Mouse (Mus musculus): Measurements from ENCODE around the gene Ptrh1. TPM values are rescaled to one million over a fixed set of nuclear protein-coding genes. Genes with fewer than 3 reads are reported as not detected.

The Ptrh1 gene
- polyA plus RNA-seq (2014; fragmentation: Nextera tagmentation; extraction: Ambion mirVana): 3.5 TPM in 2 replicates

DNA sequence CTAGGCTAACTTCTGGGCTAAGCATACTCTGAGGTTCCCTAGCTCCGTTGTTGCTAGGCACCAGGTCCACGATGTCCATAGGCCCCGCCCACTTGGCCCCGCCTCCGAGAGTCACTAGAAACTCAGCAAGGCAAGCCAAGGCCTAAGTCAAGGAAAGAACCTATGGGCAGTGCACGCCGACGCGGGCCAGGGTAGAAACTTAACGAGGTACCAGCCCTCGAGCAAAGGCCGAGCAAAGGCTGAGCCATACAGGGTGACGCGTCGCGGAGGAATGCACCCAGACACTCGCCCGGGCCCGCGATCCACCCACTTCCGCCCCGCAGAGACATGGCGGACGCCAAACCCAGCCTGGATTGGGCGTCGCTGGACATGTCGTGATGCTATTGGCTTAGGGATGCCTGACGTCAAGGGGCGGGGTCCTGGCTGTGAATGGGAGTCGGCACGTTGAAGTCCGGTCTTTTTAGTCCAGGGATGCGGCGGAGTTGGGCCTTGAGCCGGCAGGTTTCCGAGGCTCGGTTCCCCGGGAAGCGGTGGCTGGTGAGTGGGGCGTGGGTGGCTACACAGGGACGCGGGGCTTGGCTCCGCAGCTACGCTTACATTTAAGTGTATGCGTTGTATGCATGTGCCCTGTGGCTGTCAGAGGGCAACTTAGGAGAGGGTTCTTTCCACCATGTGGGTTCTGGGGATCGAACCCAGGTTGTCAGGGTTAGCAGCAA lies at the start of gene Ptrh1, which contains the start of gene Ttc16:
Gene Ptrh1 (plus strand): TSS at position 428 of the 716 bp plus-strand sequence.
Gene Ttc16 (minus strand): TSS at position 275 of the 716 bp plus-strand sequence.
- ATAC-seq (ENCODE audit: low FRiP score, low TSS enrichment) (peak; percentile 97), DNase-seq (peak; percentile 98)
- Histone ChIP-seq H3K27me3 (ENCODE audit: control insufficient read depth, insufficient read depth, low read length) (no peaks in the 10 kb centered on the region), H3K27ac (replicated peaks; ENCODE audit: low read depth, low read length) (peak within 1 kb of the TSS; percentile 68; the same call in 1 of the 2 replicates), H3K9ac (replicated peaks; ENCODE audit: low read length) (peak within 1 kb of the TSS; percentile 46; the same call in 1 of the 2 replicates), H3K4me2 (ENCODE audit: low read length) (peak within 1 kb of the TSS; percentile 77), H3K9me3 (ENCODE audit: control insufficient read depth, low read length) (no peaks in the 10 kb centered on the region), H3K4me1 (ENCODE audit: control insufficient read depth, insufficient read depth, low read length) (peaks cover 9% of the 10 kb centered on the region), H3K36me3 (ENCODE audit: control insufficient read depth, insufficient read depth, low read length) (no peaks in the 10 kb centered on the region), H3K4me3 (replicated peaks; ENCODE audit: low read depth, low read length) (peak within 1 kb of the TSS; percentile 60)
- under 1% methylated on average over 46 of the region's 46 CpGs for WGBS

DNA sequence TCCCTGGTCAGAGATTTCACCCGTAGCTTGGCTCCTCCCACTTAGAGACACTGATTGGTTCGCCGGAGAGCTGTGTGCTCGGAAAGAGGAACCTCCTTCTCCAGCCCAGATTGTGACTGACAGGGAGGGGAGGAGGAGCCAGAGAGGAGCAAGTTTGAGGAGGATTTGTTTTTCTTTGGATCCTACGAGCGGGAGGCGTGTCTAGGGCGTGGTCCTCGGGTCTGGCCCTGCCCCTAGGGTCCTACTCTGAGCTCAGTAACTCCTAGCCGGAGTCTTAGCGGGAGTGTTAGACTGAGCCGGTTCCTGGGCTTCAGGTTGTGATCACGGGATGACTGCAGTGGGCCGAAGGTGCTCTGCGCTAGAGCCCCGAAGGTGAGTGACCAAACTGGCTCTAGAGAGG lies 48.2 kb upstream of the Ptrh1 start:
- Histone ChIP-seq H3K27me3 (ENCODE audit: control insufficient read depth, insufficient read depth, low read length) (no peaks in the 10 kb centered on the region), H3K4me1 (ENCODE audit: control insufficient read depth, insufficient read depth, low read length) (0 out of 2 replicates have a peak, but pooled peaks cover 3% of the 10 kb centered on the region), H3K9ac (replicated peaks; ENCODE audit: low read length) (no peak overlapping the region), H3K36me3 (ENCODE audit: control insufficient read depth, insufficient read depth, low read length) (no peaks in the 10 kb centered on the region), H3K27ac (replicated peaks; ENCODE audit: low read depth, low read length) (no peak overlapping the region), H3K4me3 (replicated peaks; ENCODE audit: low read depth, low read length) (peak overlapping the region; percentile 25), H3K9me3 (ENCODE audit: control insufficient read depth, low read length) (no peaks in the 10 kb centered on the region), H3K4me2 (ENCODE audit: low read length) (peak overlapping the region; percentile 51)
- peak; percentile 90 for ATAC-seq (ENCODE audit: low FRiP score, low TSS enrichment)
- DNase-seq: peak; percentile 91
- under 1% methylated on average over 16 of the region's 16 CpGs for WGBS

DNA sequence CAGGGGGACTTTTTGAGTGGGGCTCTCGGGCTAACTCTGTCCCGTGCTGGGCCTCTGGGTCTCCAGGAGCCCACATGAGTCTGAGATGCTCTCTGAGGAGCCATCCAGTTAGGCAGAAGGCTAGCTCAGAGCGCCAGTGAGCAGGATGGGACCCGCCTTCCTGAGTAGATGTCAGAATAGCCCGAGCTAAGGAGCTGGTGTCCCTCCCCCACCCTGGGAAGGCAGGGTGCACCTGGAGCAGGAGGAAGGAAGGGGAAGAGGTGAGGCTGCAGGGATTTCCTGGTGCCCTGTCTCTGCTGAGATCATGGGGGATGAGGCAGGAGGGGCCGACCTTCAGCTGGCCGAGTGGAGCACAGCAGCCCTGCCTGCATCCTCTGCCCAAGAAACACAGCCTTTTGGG lies 47.1 kb upstream of the Ptrh1 start:
- H3K27ac ChIP-seq (replicated peaks; ENCODE audit: low read depth, low read length): no peak overlapping the region

DNA sequence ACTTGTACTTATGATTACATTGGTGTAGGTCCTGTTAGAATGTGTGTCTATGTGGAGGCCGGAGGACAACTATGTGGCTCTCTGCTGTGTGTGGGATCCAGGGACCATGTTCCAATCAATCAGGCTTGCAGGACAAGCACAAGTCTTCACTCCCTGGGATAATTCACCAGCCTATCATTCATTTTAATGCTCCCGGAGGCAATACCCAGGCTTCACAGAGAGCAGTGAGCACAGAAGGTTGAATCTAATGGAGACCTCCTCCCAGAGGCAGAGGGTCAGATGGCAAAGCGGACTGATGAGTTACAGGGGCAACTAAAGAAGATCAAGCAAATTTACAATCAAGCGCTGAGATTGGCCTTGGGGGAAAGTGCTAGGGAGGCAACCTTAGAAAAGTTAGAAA lies 46.0 kb upstream of the Ptrh1 start:
- no peak overlapping the region for H3K27ac ChIP-seq (replicated peaks; ENCODE audit: low read depth, low read length)
- H3K36me3 ChIP-seq (ENCODE audit: control insufficient read depth, insufficient read depth, low read length): no peaks in the 10 kb centered on the region
- H3K27me3 ChIP-seq (ENCODE audit: control insufficient read depth, insufficient read depth, low read length): no peaks in the 10 kb centered on the region
- no peak overlapping the region for H3K4me3 ChIP-seq (replicated peaks; ENCODE audit: low read depth, low read length)
- ATAC-seq (ENCODE audit: low FRiP score, low TSS enrichment): no peak
- no peaks in the 10 kb centered on the region for H3K9me3 ChIP-seq (ENCODE audit: control insufficient read depth, low read length)
- no peak overlapping the region for H3K9ac ChIP-seq (replicated peaks; ENCODE audit: low read length)
- 0 out of 2 replicates have a peak, but pooled peaks cover 3% of the 10 kb centered on the region for H3K4me1 ChIP-seq (ENCODE audit: control insufficient read depth, insufficient read depth, low read length)
- WGBS: 81% methylated on average over 4 of the region's 4 CpGs
- peak overlapping the region; percentile 15 for H3K4me2 ChIP-seq (ENCODE audit: low read length)
- no peak for DNase-seq

More for the DNA sequence above, 47.1 kb upstream of the Ptrh1 start:
- Histone ChIP-seq H3K4me2 (ENCODE audit: low read length) (peak overlapping the region; percentile 19; the same call in 1 of the 2 replicates), H3K4me3 (replicated peaks; ENCODE audit: low read depth, low read length) (no peak overlapping the region), H3K9ac (replicated peaks; ENCODE audit: low read length) (no peak overlapping the region), H3K4me1 (ENCODE audit: control insufficient read depth, insufficient read depth, low read length) (0 out of 2 replicates have a peak, but pooled peaks cover 3% of the 10 kb centered on the region), H3K27me3 (ENCODE audit: control insufficient read depth, insufficient read depth, low read length) (no peaks in the 10 kb centered on the region), H3K36me3 (ENCODE audit: control insufficient read depth, insufficient read depth, low read length) (no peaks in the 10 kb centered on the region), H3K9me3 (ENCODE audit: control insufficient read depth, low read length) (no peaks in the 10 kb centered on the region)
- ATAC-seq (ENCODE audit: low FRiP score, low TSS enrichment): no peak
- 64% methylated on average over 7 of the region's 7 CpGs for WGBS
- no peak for DNase-seq

DNA sequence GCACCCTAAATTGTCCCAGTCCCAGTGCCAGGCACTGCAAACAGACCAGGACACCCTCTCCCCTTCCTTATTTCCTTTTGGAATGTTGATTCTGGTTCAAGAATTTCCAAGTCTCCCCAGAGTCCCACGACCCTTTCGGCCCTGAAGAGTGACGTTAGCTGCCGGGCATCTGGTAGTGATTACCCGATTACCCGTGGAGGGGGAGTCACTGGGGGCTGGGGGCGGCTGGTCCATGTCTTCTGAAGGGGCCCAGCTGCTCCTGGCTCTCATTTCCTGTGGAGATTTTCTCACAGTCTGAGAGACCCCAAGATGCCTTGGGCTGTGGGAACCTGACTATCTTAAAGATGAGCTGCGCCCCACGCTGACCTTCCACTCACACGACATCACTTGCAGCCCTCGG lies 44.7 kb upstream of the Ptrh1 start:
- Histone ChIP-seq H3K4me3 (replicated peaks; ENCODE audit: low read depth, low read length) (no peak overlapping the region), H3K36me3 (ENCODE audit: control insufficient read depth, insufficient read depth, low read length) (no peaks in the 10 kb centered on the region), H3K9me3 (ENCODE audit: control insufficient read depth, low read length) (no peaks in the 10 kb centered on the region), H3K4me2 (ENCODE audit: low read length) (no peak overlapping the region), H3K9ac (replicated peaks; ENCODE audit: low read length) (no peak overlapping the region), H3K4me1 (ENCODE audit: control insufficient read depth, insufficient read depth, low read length) (0 out of 2 replicates have a peak, but pooled peaks cover 3% of the 10 kb centered on the region), H3K27me3 (ENCODE audit: control insufficient read depth, insufficient read depth, low read length) (no peaks in the 10 kb centered on the region), H3K27ac (replicated peaks; ENCODE audit: low read depth, low read length) (no peak overlapping the region)
- DNase-seq (no peak), ATAC-seq (ENCODE audit: low FRiP score, low TSS enrichment) (no peak)
- 68% methylated on average over 11 of the region's 11 CpGs for WGBS

DNA sequence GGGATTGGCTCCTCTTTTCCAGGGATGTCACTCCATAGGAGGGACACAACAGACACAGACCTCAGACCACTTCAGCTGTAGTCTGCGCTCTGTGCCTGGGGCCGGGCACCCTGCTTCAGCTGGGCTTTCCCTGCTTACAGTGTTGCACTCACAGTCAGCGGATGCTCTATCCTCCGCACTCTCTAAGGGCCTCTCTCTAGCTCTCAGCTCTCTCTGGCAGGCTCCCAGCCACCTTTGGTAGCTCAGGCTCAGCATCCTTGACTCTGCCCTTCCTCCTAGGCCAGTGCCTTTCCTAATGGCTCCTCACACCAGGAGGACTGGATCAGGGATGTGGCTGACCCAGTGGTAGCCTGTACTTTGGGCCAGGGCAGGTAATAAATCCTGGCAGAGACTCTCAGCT lies 43.7 kb upstream of the Ptrh1 start:
- ATAC-seq (ENCODE audit: low FRiP score, low TSS enrichment) (no peak), DNase-seq (no peak)
- Histone ChIP-seq H3K27me3 (ENCODE audit: control insufficient read depth, insufficient read depth, low read length) (no peaks in the 10 kb centered on the region), H3K4me1 (ENCODE audit: control insufficient read depth, insufficient read depth, low read length) (0 out of 2 replicates have a peak, but pooled peaks cover 2% of the 10 kb centered on the region), H3K27ac (replicated peaks; ENCODE audit: low read depth, low read length) (no peak overlapping the region), H3K9me3 (ENCODE audit: control insufficient read depth, low read length) (no peaks in the 10 kb centered on the region), H3K4me3 (replicated peaks; ENCODE audit: low read depth, low read length) (no peak overlapping the region), H3K4me2 (ENCODE audit: low read length) (no peak overlapping the region), H3K36me3 (ENCODE audit: control insufficient read depth, insufficient read depth, low read length) (no peaks in the 10 kb centered on the region), H3K9ac (replicated peaks; ENCODE audit: low read length) (0 out of 2 replicates have a peak overlapping the region, but pooled peaks have one; percentile 26)
- WGBS: 70% methylated on average over 4 of the region's 4 CpGs

DNA sequence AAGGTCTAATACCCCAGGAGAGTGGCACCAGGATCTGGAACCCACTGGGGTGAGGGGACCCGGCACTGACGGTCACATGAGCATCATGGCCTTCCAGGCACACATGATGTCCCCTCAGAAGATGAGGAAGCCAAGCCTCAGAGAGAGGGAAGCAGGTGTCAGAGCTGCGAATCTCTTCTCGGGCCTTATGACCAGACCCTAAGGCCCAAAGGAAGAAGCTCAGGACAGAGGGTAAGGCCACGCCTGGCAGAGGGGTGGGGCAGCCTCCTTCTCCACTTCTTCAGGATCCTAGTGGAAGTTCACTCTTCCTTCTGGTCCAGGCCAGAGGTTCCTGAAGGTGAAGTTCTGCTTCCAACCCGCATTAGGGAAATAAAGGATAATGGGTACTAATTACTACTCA lies 42.9 kb upstream of the Ptrh1 start:
- ATAC-seq (ENCODE audit: low FRiP score, low TSS enrichment) (no peak), DNase-seq (no peak)
- 78% methylated on average over 6 of the region's 6 CpGs for WGBS
- Histone ChIP-seq H3K4me3 (replicated peaks; ENCODE audit: low read depth, low read length) (no peak overlapping the region), H3K4me2 (ENCODE audit: low read length) (no peak overlapping the region), H3K36me3 (ENCODE audit: control insufficient read depth, insufficient read depth, low read length) (no peaks in the 10 kb centered on the region), H3K27ac (replicated peaks; ENCODE audit: low read depth, low read length) (no peak overlapping the region), H3K9ac (replicated peaks; ENCODE audit: low read length) (no peak overlapping the region), H3K4me1 (ENCODE audit: control insufficient read depth, insufficient read depth, low read length) (no peaks in the 10 kb centered on the region), H3K27me3 (ENCODE audit: control insufficient read depth, insufficient read depth, low read length) (no peaks in the 10 kb centered on the region), H3K9me3 (ENCODE audit: control insufficient read depth, low read length) (no peaks in the 10 kb centered on the region)

DNA sequence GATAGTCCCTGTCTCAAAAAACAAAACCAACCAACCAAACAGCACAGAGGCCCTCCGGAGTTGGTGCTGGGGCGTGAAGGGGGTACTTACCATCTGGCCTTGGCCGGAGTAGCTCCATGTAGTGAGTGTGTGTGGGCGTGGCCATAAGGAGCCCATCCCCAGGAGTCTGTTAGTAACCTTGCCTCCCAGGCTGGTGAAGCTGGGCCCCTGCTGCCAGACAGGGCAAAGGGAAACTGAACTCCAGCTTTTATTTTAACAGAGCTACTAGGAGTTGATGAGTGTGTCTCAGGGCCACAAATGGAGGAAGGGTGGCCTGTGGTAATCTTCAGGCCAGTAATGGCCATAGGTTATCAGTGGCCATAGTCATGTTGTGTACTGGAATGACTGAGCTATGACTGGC lies 41.1 kb upstream of the Ptrh1 start:
- no peak overlapping the region for H3K4me3 ChIP-seq (replicated peaks; ENCODE audit: low read depth, low read length)
- 0 out of 2 replicates have a peak overlapping the region, but pooled peaks have one; percentile 6 for H3K9ac ChIP-seq (replicated peaks; ENCODE audit: low read length)
- ATAC-seq (ENCODE audit: low FRiP score, low TSS enrichment): no peak
- 37% methylated on average over 4 of the region's 4 CpGs for WGBS
- H3K9me3 ChIP-seq (ENCODE audit: control insufficient read depth, low read length): no peaks in the 10 kb centered on the region
- no peak overlapping the region for H3K4me2 ChIP-seq (ENCODE audit: low read length)
- peak overlapping the region; percentile 13; the same call in 1 of the 2 replicates for H3K27ac ChIP-seq (replicated peaks; ENCODE audit: low read depth, low read length)
- no peaks in the 10 kb centered on the region for H3K36me3 ChIP-seq (ENCODE audit: control insufficient read depth, insufficient read depth, low read length)
- no peaks in the 10 kb centered on the region for H3K27me3 ChIP-seq (ENCODE audit: control insufficient read depth, insufficient read depth, low read length)
- H3K4me1 ChIP-seq (ENCODE audit: control insufficient read depth, insufficient read depth, low read length): no peaks in the 10 kb centered on the region
- no peak for DNase-seq

DNA sequence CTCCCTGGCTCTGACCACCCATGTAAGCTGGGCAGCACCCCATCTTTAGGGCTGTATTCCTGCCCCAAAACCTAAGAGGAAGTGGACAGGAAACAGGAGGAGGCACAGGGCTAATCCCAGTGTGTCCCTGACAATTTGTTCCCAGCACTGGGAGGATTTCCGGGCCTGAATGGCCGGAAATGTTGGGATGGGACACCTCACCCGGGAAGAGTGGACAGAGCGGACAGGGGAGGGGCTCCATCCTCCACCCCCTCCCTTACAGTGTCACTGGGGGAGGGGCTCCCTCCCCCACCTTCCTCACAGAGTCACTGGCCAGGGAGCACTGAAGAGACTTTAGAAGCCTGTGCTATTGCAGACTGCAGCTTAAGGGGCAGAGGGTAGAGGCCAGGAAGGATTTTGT lies 40.7 kb upstream of the Ptrh1 start:
- Histone ChIP-seq H3K36me3 (ENCODE audit: control insufficient read depth, insufficient read depth, low read length) (no peaks in the 10 kb centered on the region), H3K4me1 (ENCODE audit: control insufficient read depth, insufficient read depth, low read length) (no peaks in the 10 kb centered on the region), H3K4me2 (ENCODE audit: low read length) (no peak overlapping the region), H3K27me3 (ENCODE audit: control insufficient read depth, insufficient read depth, low read length) (no peaks in the 10 kb centered on the region), H3K9ac (replicated peaks; ENCODE audit: low read length) (0 out of 2 replicates have a peak overlapping the region, but pooled peaks have one; percentile 6), H3K4me3 (replicated peaks; ENCODE audit: low read depth, low read length) (no peak overlapping the region), H3K9me3 (ENCODE audit: control insufficient read depth, low read length) (no peaks in the 10 kb centered on the region), H3K27ac (replicated peaks; ENCODE audit: low read depth, low read length) (no peak overlapping the region; the same call in 1 of the 2 replicates)
- DNase-seq: no peak
- WGBS: 64% methylated on average over 4 of the region's 4 CpGs
- no peak for ATAC-seq (ENCODE audit: low FRiP score, low TSS enrichment)
